In the genomic region with DNA sequence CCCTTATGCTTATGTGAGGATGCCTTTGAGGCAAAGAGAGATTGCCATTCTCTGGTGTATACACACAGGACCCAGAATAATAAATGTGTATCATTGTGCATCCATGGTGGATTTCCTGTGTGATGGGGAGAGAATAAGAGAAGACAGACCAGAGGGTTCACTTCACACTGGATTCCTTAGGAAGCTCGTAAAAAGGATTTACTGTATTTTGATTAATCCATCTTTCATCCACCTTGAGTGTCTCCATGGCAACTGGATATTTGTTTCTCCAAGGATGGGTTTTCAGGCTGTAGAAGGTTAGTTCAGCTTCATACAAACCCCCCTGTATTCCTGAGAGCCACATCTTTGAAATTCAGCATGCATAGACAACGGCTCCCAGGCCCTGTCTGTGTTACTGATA, we compare ENCODE assay signal across 15 mouse cellular contexts.
A peak's percentile ranks its signal among the peaks of the same experiment; 100 is the strongest.
DNase-seq lines count a peak whose midpoint lies in the region; ATAC-seq and TF ChIP-seq lines count a peak whose summit lies in the region.
"Had no signal": no experiment of that assay in that cellular context is flagged by ENCODE, and none has a peak within 500 bp of the region (broad histone marks: within the 10 kb centered on the region; RNA-seq: fewer than 3 reads in every experiment).

No protein-coding gene starts in this region.

- 63% methylated on average over 2 of the region's 2 CpGs for WGBS in limb, embryonic 14.5 days
- 66% methylated on average over 2 of the region's 2 CpGs for WGBS in limb, embryonic 10.5 days
- 26% methylated on average over 2 of the region's 2 CpGs for WGBS in hindbrain, embryonic 15.5 days
- 10% methylated on average over 2 of the region's 2 CpGs for WGBS in midbrain, embryonic 16.5 days

- DNase-seq in limb, embryonic 14.5 days (ENCODE audit: low spot score): no peak
- DNase-seq in limb, embryonic 10.5 days (ENCODE audit: low spot score): no peak
- no peak for DNase-seq in kidney, adult 9 months
- no peak for DNase-seq in frontal cortex, postnatal 14 days (ENCODE audit: low spot score in 2 of 2)
- DNase-seq in adrenal gland, adult 2 months: no peak
- DNase-seq: adrenal gland, postnatal 10 days; B cell, adult 2 months; gastrocnemius, adult 2 months; heart, postnatal 36 days; kidney, adult 2 months had no signal

- H3K9ac ChIP-seq in limb, embryonic 14.5 days (ENCODE audit: low read depth, low read length, severe bottlenecking): no peak overlapping the region
- H3K9ac ChIP-seq in hindbrain, embryonic 15.5 days: no peak overlapping the region
- no peak overlapping the region for H3K9ac ChIP-seq in midbrain, embryonic 16.5 days (ENCODE audit: low read depth, low read length)
- H3K9ac ChIP-seq: liver, embryonic 12.5 days had no signal

- ATAC-seq in limb, embryonic 14.5 days (ENCODE audit: low FRiP score, low read depth): peak; percentile 15; the same call in 1 of the 2 replicates
- ATAC-seq in hindbrain, embryonic 15.5 days (ENCODE audit: low FRiP score, low read depth): peak; percentile 82
- ATAC-seq in midbrain, embryonic 16.5 days: peak; percentile 77
- ATAC-seq in erythroblast, adult 5-6 weeks (replicated peaks; ENCODE audit: low FRiP score, poor library complexity, severe bottlenecking): no peak
- ATAC-seq: liver, embryonic 12.5 days had no signal

- no peak overlapping the region for H3K27ac ChIP-seq in limb, embryonic 14.5 days (replicated peaks; ENCODE audit: low read depth, low read length)
- H3K27ac ChIP-seq in limb, embryonic 10.5 days: no peak overlapping the region
- H3K27ac ChIP-seq in hindbrain, embryonic 15.5 days (replicated peaks): peak overlapping the region; percentile 79
- H3K27ac ChIP-seq in midbrain, embryonic 16.5 days (ENCODE audit: low read length): peak overlapping the region; percentile 91
- H3K27ac ChIP-seq: gastrocnemius, adult 2 months; heart, embryonic 10.5 days; liver, embryonic 12.5 days had no signal

- H3K4me2 ChIP-seq in limb, embryonic 14.5 days (replicated peaks; ENCODE audit: low read depth, low read length, severe bottlenecking): no peak overlapping the region
- no peak overlapping the region for H3K4me2 ChIP-seq in hindbrain, embryonic 15.5 days
- peak overlapping the region; percentile 33 for H3K4me2 ChIP-seq in midbrain, embryonic 16.5 days (ENCODE audit: low read length)
- H3K4me2 ChIP-seq: liver, embryonic 12.5 days had no signal

- H3K9me3 ChIP-seq in limb, embryonic 14.5 days (ENCODE audit: control insufficient read depth, low read length): no peaks in the 10 kb centered on the region
- H3K9me3 ChIP-seq in limb, embryonic 10.5 days (replicated peaks): no peaks in the 10 kb centered on the region
- no peaks in the 10 kb centered on the region for H3K9me3 ChIP-seq in hindbrain, embryonic 15.5 days
- no peaks in the 10 kb centered on the region for H3K9me3 ChIP-seq in midbrain, embryonic 16.5 days (replicated peaks; ENCODE audit: control insufficient read depth, low read length, poor library complexity, severe bottlenecking)
- H3K9me3 ChIP-seq: heart, embryonic 10.5 days; liver, embryonic 12.5 days had no signal

- H3K27me3 ChIP-seq in limb, embryonic 14.5 days (ENCODE audit: control insufficient read depth, insufficient read depth, low read length): no peaks in the 10 kb centered on the region
- no peaks in the 10 kb centered on the region for H3K27me3 ChIP-seq in limb, embryonic 10.5 days (ENCODE audit: low read depth, poor library complexity, severe bottlenecking)
- H3K27me3 ChIP-seq in hindbrain, embryonic 15.5 days: no peaks in the 10 kb centered on the region
- no peaks in the 10 kb centered on the region for H3K27me3 ChIP-seq in midbrain, embryonic 16.5 days (ENCODE audit: control insufficient read depth, insufficient read depth, low read depth, low read length)
- H3K27me3 ChIP-seq: liver, embryonic 12.5 days had no signal

- no peak for TF ChIP-seq POLR2A in limb, embryonic 14.5 days (IDR thresholded peaks at IDR 0.05; ENCODE audit: borderline replicate concordance, extremely low read depth, insufficient read depth, insufficient read length)

- no peaks in the 10 kb centered on the region for H3K36me3 ChIP-seq in limb, embryonic 14.5 days (ENCODE audit: control insufficient read depth, insufficient read depth, low read length)
- H3K36me3 ChIP-seq in limb, embryonic 10.5 days: no peaks in the 10 kb centered on the region
- H3K36me3 ChIP-seq in hindbrain, embryonic 15.5 days: no peaks in the 10 kb centered on the region
- no peaks in the 10 kb centered on the region for H3K36me3 ChIP-seq in midbrain, embryonic 16.5 days (ENCODE audit: control insufficient read depth, insufficient read depth, low read length)
- H3K36me3 ChIP-seq: heart, embryonic 10.5 days; liver, embryonic 12.5 days had no signal

- no peaks in the 10 kb centered on the region for H3K4me1 ChIP-seq in limb, embryonic 14.5 days (ENCODE audit: control insufficient read depth, insufficient read depth, low read length)
- peaks cover 11% of the 10 kb centered on the region; the same call in 1 of the 2 replicates for H3K4me1 ChIP-seq in limb, embryonic 10.5 days
- H3K4me1 ChIP-seq in hindbrain, embryonic 15.5 days (replicated peaks): peaks cover 22% of the 10 kb centered on the region
- H3K4me1 ChIP-seq in midbrain, embryonic 16.5 days (ENCODE audit: control insufficient read depth, insufficient read depth, low read length): peaks cover 24% of the 10 kb centered on the region
- H3K4me1 ChIP-seq: liver, embryonic 12.5 days had no signal

- H3K4me3 ChIP-seq in limb, embryonic 14.5 days (replicated peaks; ENCODE audit: low read length): no peak overlapping the region
- H3K4me3 ChIP-seq in limb, embryonic 10.5 days: no peak overlapping the region
- H3K4me3 ChIP-seq in hindbrain, embryonic 15.5 days: no peak overlapping the region
- no peak overlapping the region for H3K4me3 ChIP-seq in midbrain, embryonic 16.5 days (ENCODE audit: low read depth, low read length)
- H3K4me3 ChIP-seq: gastrocnemius, adult 2 months; heart, embryonic 10.5 days; liver, embryonic 12.5 days had no signal

Comparison
In these comparisons a context has a peak if more than half of its experiments do, and no peak if none do; other contexts are left out.
1. H3K27ac ChIP-seq: peak in hindbrain, embryonic 15.5 days (single experiment) and midbrain, embryonic 16.5 days (single experiment); none in limb, embryonic 14.5 days (single experiment) and limb, embryonic 10.5 days (single experiment).